Mouse (Mus musculus) olfactory bulb, adult 2 months (tissue): ENCODE results near the gene Slc22a15. TPM values are rescaled to one million over a fixed set of nuclear protein-coding genes. Genes with fewer than 3 reads are reported as not detected.

Experiments
- H3K27ac ChIP-seq: fragments of 200-500 bp; 2 replicates; pipeline ENCODE4 v1.5.1; 2012; ENCODE audit warnings: low read depth, low read length; ENCODE audit not compliant: insufficient read depth
- H3K4me1 ChIP-seq: fragments of 200-500 bp; 2 replicates; pipeline ENCODE4 v1.6.1; 2012; ENCODE audit warnings: low read length; ENCODE audit not compliant: control insufficient read depth, insufficient read depth
- H3K4me3 ChIP-seq: fragments of 200-500 bp; 2 replicates; pipeline ENCODE4 v1.5.1; 2012; ENCODE audit warnings: mild to moderate bottlenecking, low read depth, low read length, moderate library complexity; ENCODE audit not compliant: insufficient read depth
- CTCF ChIP-seq: fragments of 200-500 bp; IDR thresholded peaks from 2 replicates; pipeline ENCODE4 v1.5.1; 2012; ENCODE audit warnings: low read depth, mild to moderate bottlenecking, low read length, moderate library complexity; ENCODE audit not compliant: insufficient read depth
- POLR2A ChIP-seq: fragments of 200-500 bp; IDR thresholded peaks from 2 replicates; pipeline ENCODE4 v1.6.1; 2012; ENCODE audit warnings: mild to moderate bottlenecking, low read depth, low read length, moderate library complexity; ENCODE audit not compliant: insufficient read depth
- WGBS: fragments of 180-500 bp; shearing (Covaris S2); methylation state at CpG from one replicate; pipeline ENCODE4 v1.1.7; 2018; 5-methylcytosine and 5-hydroxymethylcytosine counted together
- polyA plus RNA-seq: library from polyadenylated mRNA; stranded (reverse); fragments of >200 nt; gene quantifications from 2 replicates; pipeline ENCODE4 v1.2.4, GENCODE M21; 2012; ENCODE audit warnings: low replicate concordance; ENCODE audit not compliant: missing spikeins, insufficient read depth, insufficient read length

Slc22a15 gene
- polyA plus RNA-seq, 1 experiment: not detected

DNA sequence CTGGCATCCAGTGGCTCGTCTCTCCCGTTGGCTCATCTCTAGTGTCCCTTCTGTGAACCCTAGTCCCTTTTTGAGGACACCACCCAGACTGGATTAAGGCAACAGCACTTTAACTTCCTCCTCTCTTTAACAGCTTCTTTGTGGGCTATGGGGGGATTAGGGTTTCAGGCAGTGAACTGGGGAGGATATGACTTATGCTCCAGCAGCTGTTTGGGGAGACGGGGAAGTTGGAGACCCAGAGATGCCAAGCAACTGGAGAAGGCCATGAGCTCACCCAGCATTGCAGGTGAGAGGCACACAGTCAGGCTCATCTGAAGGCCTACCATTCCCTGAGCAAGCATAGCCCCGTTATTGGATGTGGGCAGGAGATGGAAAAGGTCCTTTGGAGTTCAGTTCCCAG is 112.3 kb downstream of the Slc22a15 start:
- no peak for TF ChIP-seq POLR2A
- TF ChIP-seq CTCF: no peak
- H3K4me1 ChIP-seq: peaks cover 7% of the 10 kb centered on the region
- no peak overlapping the region for H3K4me3 ChIP-seq
- no peak overlapping the region for H3K27ac ChIP-seq
- WGBS: 78% methylated on average over 4 of the region's 4 CpGs

DNA sequence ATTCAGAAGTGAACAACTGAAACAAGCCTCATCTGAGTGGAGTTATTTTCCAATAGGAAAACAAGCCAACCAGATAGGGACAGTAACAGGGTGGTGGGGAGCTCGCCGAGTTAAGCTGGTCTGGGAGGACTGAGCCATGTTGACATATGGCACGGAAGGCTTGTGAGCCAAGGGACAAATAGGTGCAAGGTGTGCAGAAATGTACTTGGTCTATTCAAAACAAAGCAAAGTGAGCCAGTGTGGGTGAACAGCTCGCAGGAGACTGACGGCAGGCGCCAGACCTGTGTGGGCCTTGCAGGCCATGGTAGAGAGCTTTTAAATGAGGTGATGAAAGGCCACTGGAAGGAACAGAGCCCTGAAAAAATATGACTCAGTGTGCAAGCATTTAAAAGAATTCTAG is 116.6 kb downstream of the Slc22a15 start:
- Histone ChIP-seq H3K4me1 (peaks cover 18% of the 10 kb centered on the region), H3K27ac (no peak overlapping the region), H3K4me3 (no peak overlapping the region)
- TF ChIP-seq POLR2A: no peak
- no peak for TF ChIP-seq CTCF
- 96% methylated on average over 6 of the region's 6 CpGs for WGBS

DNA sequence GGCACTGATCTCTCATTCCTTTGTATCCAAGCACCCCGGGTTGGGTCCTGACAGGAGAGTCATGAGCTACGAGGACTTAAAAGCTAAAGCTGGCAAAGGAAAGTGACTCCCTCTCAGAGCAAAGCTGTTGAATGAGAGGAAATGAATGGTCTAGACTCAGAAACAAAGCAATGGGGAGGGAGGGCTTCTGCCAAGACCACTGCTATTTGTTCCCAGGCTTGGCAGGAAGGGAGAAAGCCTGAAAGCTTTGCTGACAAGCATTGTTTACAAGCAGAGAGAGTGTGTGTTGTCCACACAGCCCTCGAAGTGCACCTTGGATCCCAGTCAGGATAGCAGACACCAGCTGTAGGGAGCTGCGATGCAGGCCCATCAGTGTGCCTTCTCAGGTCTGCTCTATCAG is 117.3 kb downstream of the Slc22a15 start:
- TF ChIP-seq CTCF: no peak
- no peak for TF ChIP-seq POLR2A
- Histone ChIP-seq H3K4me1 (peaks cover 14% of the 10 kb centered on the region), H3K27ac (no peak overlapping the region), H3K4me3 (no peak overlapping the region)
- 45% methylated on average over 4 of the region's 4 CpGs for WGBS

DNA sequence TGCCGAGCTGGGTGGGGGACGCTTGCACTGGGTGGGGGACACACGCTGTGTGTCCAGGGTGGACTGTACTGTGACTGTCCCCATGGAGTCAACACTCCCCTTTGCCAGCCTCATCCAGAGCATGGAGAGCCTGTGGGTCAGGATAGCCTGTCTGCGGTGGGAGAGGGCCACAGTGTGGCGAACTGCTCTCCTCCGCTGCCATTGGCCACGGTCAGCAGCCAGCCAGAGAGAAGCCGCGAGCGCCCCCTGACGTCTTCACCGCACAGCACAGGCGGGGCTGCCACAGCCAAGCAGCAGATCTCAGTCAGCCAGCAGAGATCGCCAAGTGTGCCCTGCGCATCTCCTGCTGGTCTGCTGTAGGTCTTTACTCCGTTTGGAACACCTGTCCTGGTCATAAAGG is 118.1 kb downstream of the Slc22a15 start:
- peak overlapping the region; percentile 14; the same call in 1 of the 2 replicates for H3K4me3 ChIP-seq
- peaks cover 14% of the 10 kb centered on the region for H3K4me1 ChIP-seq
- TF ChIP-seq CTCF: peak; percentile 82
- no peak for TF ChIP-seq POLR2A
- 7% methylated on average over 16 of the region's 16 CpGs for WGBS
- H3K27ac ChIP-seq: no peak overlapping the region

Other genes starting within 250 kb of the Slc22a15 start
- gene Mab21l3, start 75.5 kb downstream of the Slc22a15 start, polyA plus RNA-seq: not detected in 2 replicates
- gene Nhlh2, start 85.6 kb upstream of the Slc22a15 start, polyA plus RNA-seq: not detected in 2 replicates
- gene Casq2, start 162.0 kb upstream of the Slc22a15 start, polyA plus RNA-seq: not detected in 2 replicates